Mouse (Mus musculus) 3134 (cell line): Measurements from ENCODE around the gene Zmat5.
"Not testable (repeated sequence)": the region's sequence is repeated elsewhere in the genome, so short reads cannot be mapped to it uniquely, and the experiment has no call there.

ENCODE experiments used
- DNase-seq: peaks from one replicate; pipeline ENCODE4 v3.0.0-alpha.2; 2011; ENCODE audit warnings: low spot score; ENCODE audit not compliant: insufficient read length; ENCODE audit errors: extremely low read depth

The Zmat5 gene

GRCm38 (mm10) chr11:4688632-4689380, 15.7 kb upstream of the Zmat5 start:
- no peak for DNase-seq

- no peak for DNase-seq
Observed at GRCm38 (mm10) chr11:4690353-4690752, 14.1 kb upstream of the Zmat5 start.

DNA sequence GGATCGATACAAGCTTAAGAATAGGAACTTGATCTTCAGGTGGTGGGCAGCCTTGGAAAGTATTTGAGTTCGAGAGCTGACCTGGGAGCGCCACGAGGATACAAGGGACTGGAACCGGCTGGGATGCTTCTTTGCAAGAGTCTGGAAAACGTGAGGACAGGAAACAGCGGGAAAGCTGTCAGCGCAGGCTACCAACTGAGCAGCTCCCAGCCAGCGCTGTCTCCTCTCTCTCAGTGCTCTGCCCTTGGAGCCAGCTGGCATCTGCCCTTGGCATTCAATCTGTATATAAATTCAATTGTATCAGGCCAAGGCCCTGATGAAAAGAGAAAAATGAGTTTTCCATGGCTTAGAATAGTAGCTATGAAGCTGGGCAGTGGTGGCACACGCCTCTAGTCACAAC, 13.3 kb upstream of the Zmat5 start:
- no peak for DNase-seq

GRCm38 (mm10) chr11:4692162-4692561, 12.3 kb upstream of the Zmat5 start:
- DNase-seq = no peak

DNA sequence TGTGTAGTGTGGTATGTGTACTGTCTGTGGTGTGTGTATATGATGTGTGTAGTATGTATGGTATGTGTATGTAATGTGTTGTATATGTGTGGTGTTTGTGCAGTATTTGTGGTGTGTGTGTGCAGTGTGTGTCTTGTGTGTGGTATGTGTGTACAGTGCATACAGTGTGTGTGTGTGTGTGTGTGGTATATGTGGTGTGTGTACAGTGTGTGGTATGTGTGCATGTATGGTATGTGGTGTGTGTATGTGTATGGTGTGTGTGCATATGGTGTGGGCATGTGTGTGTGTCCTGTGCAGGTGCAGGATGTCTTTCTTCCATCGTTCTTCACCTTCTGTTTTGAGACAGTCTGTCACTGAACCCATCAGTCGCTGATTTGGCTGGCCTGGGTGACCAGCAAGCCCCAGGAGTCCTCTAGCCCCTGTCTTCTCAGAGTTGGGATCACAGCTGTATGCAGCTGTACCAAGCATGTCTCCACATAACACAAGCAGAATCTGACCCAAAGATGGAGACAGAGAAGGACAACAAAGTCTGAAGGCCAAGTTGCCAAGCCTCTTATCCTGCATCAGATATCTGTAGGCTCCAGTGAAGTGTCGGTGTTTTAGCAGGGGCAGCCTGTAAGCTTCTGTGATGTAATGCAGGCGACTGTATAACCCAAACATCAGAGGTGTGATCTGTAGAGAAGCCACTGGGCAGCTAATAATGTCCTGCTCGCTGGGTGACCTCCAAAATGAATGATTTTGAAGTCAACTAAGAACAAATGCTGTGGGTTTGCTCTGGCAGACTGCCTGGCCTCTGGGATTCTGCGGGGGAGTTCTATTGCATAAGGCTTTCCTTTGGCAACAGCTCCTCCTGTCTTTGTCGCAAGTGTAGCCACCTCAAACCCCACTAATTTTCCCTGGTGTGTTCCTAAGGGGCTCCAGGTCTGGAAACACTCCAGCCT, 7.2 kb upstream of the Zmat5 start:
- peak; percentile 65 for DNase-seq

DNA sequence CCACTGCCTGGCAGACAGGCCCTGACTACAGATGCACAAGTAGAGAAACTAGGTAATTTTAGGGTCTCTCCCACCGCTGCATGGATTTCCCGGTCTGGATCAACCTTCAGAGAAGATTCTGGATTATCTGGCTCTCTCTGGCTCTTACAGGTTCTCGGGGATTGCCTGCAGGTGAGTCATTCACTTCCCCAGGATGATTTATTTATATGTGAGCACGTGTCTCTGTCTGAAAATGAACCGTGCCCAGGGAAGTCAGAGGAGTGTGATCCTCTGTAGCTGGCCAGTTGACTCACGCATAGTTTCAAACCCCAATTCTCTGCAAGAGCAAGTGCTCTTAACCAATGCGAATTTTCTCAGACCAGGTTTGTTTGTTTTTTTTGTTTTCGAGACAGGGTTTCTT, 3.8 kb upstream of the Zmat5 start:
- peak; percentile 75 for DNase-seq

DNA sequence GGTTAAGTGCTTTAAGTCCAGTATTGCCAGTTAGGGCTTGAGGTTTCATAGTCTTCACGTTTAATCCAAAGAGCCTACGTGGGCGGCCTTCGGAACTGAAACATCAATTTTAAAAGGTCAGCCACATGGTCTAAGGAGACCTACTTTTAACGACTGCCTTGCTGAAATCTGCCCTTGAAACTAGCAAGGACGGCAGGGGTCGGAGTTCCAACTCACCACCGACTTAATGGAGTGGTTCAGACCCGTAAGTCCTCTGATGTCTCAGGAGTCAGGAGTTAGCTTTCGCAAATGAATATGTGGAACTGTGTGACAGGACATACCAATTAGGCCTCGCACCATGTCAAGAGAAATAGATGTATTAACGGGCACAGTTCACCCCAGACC, 798 bp upstream of the Zmat5 start:
- no peak for DNase-seq

DNA sequence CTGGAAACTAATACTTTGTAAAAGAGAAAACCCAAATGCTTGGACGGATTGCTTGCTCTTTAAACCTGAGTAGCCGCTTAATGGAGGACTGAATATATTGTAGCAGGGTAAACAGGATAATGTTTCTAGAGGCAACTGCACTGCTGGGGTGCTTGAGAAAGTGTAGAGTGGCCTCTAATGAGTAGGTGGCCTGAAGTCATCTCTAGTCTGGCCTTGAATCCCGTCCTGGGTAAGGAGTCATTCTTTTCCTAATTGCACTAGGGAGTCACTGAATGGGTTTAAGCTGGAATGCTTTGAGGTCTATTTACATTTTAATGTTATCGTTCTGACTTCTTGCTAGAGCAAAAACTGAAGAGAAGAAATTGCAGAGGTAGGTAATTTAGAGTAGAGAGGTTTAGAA, 700 bp downstream of the Zmat5 start:
- DNase-seq = no peak

DNA sequence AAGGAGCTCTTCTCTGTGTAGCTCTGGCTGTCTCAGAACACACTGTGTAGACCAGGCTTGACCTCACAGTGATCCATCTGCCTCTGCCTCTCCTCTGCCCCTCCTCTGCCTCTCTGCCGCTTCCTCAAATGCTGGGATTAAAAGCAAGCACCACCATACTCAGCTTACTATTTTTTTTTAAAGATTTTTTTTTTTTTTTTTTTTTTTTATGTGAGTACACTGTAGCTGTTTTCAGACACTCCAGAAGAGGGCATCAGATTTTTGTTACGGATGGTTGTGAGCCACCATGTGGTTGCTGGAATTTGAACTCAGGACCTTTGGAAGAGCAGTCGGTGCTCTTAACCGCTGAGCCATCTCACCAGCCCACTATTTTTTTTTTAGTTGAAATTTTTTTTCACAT, 5.7 kb downstream of the Zmat5 start:
- not testable (repeated sequence) for DNase-seq

- no peak for DNase-seq
Observed at GRCm38 (mm10) chr11:4712822-4713221, 8.3 kb downstream of the Zmat5 start.

DNA sequence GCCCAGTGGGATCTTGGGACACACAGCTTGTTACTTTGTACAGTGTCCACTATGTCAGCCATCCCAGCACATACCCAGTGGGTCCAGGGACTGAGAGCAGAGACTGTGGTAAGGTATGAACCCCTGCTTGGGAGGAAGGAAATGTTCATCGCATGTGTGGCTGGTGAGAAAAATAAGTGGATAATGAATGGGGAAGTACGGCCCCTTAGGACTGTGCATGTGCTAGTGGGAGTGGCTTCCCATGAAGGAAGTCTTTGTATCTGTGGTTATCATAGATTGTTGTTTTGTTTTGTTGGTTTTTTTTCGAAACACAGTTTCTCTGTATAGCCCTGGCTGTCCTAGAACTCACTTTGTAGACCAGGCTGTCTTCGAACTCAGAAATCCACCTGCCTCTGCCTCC, 10.2 kb downstream of the Zmat5 start:
- no peak for DNase-seq

DNA sequence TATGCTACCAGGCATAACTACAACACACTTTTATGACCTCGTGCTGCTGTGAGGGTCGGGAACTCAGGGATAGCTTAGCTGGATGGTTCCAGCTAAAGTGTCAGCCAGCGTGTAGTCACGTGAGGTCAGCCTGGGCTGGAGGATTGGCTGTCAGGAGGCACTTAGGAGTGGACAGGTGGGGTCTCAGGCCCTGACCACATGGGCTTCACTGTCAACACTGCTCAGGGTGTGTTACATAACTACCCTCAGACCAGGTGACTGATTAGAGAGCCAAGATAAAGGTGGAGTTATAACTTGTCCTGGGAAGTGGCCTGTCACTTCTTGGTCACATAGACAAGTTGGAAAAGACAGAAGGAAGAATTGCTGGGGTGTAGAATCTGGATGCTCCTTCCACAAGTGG, 11.1 kb downstream of the Zmat5 start:
- DNase-seq = no peak

GRCm38 (mm10) chr11:4716530-4717236, 12.2 kb downstream of the Zmat5 start:
- no peak for DNase-seq

DNA sequence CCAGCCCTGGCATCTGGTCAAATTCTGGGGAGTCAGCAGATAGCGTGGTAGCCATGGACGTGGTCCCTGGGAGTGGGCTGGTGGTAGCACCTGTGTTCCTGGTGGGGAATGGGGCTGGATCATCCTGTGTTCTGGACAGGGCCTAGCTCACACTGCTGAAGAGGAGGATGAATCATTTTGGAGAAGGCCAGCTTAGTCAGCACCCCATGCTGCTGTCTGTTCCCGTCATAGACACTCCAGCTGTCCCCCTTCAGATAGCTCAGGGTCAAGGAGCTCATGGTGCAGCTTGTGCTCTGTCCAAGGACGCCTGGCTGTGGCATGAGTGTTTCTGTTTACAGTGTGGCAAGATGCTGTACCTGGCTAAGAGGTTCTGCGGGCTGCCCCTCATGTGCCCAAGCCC, 14.1 kb downstream of the Zmat5 start:
- no peak for DNase-seq

- DNase-seq = no peak
Observed at GRCm38 (mm10) chr11:4719961-4720360, 15.5 kb downstream of the Zmat5 start.

- no peak for DNase-seq
Observed at GRCm38 (mm10) chr11:4720393-4720792, 15.9 kb downstream of the Zmat5 start.

GRCm38 (mm10) chr11:4720900-4721580, 16.6 kb downstream of the Zmat5 start:
- no peak for DNase-seq

DNA sequence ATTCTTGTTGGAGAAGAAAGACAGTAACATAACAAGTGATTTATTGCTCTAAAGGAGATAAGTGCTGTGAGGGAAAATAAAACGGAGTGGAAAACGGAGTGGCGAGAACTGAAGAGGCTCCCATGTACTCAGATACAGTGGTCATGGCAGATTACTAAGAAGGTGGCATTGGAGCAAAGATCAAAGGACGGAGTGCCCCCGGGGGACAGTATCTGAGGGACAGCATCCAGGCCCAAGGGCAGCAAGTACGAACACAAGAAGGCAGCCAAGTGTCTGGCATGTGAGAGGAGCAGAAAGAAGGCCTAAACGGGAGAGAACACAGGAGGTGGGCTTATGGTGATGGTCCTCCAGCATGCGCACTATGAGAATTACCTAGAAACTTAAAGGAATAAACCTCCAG, 17.2 kb downstream of the Zmat5 start:
- DNase-seq = no peak

- DNase-seq = no peak
Observed at GRCm38 (mm10) chr11:4729603-4730002, 25.1 kb downstream of the Zmat5 start.

DNA sequence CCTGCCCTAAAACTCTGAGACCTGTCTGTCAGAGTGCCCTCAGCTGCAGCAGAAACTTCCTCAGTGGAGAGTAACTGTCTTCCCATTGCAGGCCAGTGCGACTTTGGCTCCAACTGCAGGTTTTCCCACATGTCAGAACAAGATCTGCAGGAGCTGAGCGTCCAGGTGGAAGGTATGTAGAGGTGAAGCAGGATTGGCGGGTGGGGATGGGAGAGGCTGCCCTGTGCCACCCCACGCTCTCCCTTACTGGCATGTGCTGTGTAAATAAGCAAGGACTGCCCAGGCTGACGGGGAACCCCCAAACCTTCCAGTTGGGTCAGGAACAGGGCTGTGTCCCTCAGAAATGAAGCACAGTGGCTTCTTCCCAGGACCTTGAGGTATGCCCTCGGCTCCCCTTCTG, 25.6 kb downstream of the Zmat5 start:
- no peak for DNase-seq

- DNase-seq = no peak
Observed at GRCm38 (mm10) chr11:4730913-4731312, 26.4 kb downstream of the Zmat5 start.
